Mouse (Mus musculus) E14TG2a.4 (cell line): ENCODE results near the gene Rps6kc1.

Experiments
- CTCF ChIP-seq: conservative IDR thresholded peaks from 2 replicates; pipeline ENCODE4 v1.5.1; 2014; ENCODE audit warnings: low read length
- NANOG ChIP-seq: IDR thresholded peaks from 2 replicates; pipeline ENCODE4 v1.6.1; 2014; ENCODE audit warnings: borderline replicate concordance, low read length, mixed read lengths
- POU5F1 ChIP-seq: IDR thresholded peaks from 2 replicates; pipeline ENCODE4 v1.6.1; 2014; ENCODE audit warnings: low read length, borderline replicate concordance

DNA sequence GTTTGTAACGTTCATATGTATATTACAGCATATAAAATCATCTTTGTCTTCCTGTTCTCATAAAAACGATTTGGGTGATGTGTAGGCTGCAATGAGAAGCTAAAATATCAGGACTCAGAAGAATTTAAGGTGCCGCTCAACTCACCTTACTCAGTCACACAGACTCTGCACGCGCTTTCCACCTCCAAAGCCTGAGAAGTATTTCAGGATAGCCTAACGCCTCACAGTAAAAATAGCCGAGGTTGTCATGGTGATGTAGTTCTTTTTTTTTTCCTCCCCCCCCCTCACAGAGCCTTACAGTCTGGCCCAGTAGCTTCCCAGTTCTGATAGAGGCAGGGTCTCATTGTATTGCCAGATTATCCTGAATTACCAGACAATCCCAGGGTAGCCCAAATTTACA lies 7.4 kb upstream of the Rps6kc1 start:
- TF ChIP-seq CTCF (no peak), POU5F1 (no peak), NANOG (no peak)
